Mouse (Mus musculus): ENCODE measurements at regions not wholly inside any gene's neighbourhood (a gene's known extent, or its start where the extent isn't known, plus 50 kb on each side); places are given as distances from the start of the nearest gene placed in this dataset.
A peak's percentile ranks its signal among the peaks of the same experiment; 100 is the strongest.

DNA sequence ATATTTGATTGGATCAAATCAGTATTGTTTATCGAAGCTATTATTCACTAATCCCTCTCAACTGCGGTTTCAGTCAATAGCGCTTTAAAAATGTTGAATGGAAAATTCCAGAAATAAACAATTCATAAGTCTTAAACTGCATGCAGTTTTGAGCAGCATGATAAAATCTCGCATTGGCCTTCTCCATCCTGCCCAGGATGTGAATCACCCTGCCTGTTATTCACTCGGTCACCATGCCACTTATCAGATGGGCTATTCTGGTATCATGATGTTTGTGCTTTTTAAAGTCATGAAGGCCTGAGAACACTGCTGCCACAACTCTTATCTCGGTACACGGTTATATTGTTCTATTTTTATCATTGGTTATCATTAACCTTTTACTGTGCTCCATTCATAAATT lies 238.3 kb downstream of the Papss1 start:
- no peak for DNase-seq

GRCm38 (mm10) chr3:131808127-131808526 lies 243.6 kb downstream of the Papss1 start:
- no peak for DNase-seq

GRCm38 (mm10) chr3:131812968-131813367 lies 248.4 kb downstream of the Papss1 start:
- no peak for DNase-seq

DNA sequence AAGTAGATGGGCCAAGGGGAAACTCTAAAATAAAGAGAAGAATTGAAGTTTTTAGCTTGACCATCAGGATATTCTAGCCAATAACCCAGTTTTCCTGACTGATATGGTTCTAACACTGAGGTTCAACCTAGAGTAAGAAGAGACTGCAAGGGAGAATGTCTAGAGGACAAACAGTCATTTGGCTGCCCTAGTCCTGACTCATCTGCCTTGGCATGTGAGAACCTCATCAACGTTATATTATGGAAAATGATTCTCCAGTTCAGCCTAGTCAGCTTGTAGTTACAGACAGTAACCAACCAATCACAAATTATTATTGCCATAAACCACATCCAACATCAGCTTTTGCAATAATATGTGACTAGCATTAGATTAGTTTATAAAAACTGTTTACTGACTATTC lies 254.2 kb downstream of the Papss1 start:
- no peak for DNase-seq

- no peak for DNase-seq
Observed at GRCm38 (mm10) chr3:131857442-131857841, 227.7 kb upstream of the Dkk2 start.

GRCm38 (mm10) chr3:131859083-131859482 lies 226.0 kb upstream of the Dkk2 start:
- DNase-seq, result no peak

DNA sequence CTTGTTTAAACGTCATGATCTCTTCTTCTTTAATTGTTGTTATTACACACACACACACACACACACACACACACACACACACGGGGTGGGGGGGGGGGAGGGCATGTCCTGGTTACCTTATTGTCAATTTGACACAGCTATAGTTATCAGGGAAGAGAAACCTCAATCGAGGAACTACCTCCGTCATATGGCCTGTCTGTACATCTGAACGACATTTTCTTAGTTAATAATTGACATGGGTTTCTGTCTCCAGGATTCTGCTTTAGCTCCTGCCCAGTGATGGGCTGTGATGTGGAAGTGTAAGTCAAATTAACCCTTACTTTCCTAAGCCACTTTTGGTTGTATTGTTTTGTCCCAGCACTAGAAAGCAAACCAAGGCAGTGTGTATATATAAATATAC lies 220.0 kb upstream of the Dkk2 start:
- no peak for DNase-seq

DNA sequence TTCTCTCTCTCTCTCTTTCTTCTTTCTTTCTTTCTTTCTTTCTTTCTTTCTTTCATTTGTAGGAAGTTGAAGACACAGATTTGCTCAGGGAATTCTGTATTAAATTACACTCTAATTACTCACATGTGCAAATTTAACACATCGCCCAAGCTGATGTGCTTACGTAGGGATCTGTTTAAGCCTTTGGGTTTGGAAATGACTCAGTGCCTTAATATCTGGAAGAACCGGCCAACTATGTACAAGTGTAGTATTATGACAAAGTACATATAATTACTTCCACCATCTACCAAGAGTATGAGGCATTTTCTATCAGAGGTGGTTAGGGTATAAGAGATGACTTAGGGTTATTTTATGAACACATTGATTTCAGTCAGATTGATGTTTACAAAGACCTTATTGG lies 217.8 kb upstream of the Dkk2 start:
- no peak for DNase-seq

DNA sequence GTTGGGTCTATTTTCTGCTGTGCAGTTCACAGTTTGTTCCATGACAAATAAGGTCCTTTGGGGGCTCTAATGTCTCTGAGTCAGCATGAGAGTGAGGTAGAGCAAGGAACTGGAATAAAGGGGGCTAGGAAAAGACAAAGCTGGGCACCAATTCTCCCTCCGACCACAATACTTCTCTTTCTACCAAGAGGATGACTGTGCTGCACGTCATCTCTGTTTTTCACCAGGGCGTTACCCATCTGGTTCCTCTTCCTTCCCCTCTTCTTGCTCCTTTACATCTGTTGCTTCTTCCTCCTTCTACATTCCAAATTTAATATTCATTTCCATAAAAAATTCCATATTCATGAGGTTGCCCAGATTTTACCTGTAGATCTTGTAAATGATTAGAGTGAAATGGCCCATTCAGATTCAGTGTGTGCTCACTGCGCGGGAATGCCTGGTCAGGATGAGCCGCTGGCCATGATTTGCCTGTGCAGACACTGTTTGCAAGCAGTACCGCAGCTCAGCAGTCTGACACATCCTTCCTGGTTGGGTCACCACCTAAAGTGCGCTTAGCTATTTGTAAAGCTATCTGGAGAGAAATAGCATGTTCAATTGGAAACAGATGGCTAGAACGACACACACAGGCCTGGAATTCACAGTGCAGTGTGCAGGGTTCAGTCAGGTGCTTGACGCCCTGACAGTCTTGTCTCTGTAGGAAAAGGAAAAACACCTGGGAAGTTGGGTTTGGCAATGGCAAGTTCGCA lies 216.7 kb upstream of the Dkk2 start:
- DNase-seq, result no peak

DNA sequence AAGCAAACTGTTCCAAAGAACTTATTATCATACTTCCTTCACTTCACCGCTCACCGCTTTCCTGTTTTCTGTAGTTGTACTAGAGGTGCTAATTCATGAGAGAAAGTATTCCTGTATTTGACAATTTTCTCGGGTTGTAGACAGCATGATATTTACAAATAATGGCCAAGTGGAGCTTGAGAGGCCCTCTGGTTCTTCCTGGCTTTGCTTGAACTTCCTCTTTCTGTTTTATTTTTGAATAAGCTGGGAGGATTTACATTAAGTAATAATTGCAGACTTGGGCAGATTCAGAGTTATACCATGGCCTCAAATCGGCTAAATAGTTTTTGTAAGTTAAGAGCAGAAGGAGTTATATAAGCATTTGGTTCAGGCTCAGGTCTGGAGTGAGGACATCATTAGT lies 215.8 kb upstream of the Dkk2 start:
- DNase-seq, result no peak

DNA sequence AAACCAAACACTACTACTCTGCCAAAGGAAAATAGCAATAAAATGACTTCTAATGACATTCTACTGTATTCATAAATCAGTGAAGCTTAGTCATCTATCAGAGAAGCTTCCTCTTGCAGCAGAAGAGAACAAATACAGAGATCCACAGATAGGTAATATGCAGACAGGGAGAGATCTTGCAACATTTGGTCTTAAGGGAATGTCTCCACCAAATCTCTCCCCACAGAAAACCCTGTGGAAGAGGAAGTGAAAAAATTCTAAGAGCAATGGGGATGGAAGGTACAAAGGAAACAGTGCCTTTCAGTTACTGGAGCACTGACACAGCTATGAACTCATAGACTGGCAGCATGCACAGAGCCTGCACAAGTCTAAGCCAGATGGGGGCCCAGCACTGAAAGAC lies 202.4 kb upstream of the Dkk2 start:
- DNase-seq, result no peak

GRCm38 (mm10) chr3:131886470-131886869 lies 198.6 kb upstream of the Dkk2 start:
- DNase-seq, result no peak

DNA sequence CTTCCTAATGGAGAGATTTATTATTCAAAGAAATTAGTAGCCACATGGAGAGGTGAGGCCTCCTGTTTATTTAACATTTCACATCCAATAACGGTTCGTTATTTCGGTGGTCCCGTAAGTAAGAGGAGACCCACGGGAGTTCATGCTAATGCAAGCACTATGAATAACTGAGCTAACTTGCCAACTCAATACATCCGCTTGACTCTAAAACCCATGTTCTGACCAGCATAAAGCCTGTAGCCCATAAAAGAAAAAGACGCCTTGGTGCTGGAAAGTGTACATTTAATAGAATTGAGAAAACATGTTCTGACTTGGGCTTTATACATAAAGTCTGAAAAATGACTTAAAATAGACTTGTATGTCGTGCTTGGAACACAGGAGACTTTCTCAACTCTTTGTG lies 198.1 kb upstream of the Dkk2 start:
- no peak for DNase-seq

- DNase-seq, result no peak
Observed at GRCm38 (mm10) chr3:131887670-131888069, 197.4 kb upstream of the Dkk2 start.

- DNase-seq, result no peak
Observed at GRCm38 (mm10) chr3:131891941-131892340, 193.2 kb upstream of the Dkk2 start.

DNA sequence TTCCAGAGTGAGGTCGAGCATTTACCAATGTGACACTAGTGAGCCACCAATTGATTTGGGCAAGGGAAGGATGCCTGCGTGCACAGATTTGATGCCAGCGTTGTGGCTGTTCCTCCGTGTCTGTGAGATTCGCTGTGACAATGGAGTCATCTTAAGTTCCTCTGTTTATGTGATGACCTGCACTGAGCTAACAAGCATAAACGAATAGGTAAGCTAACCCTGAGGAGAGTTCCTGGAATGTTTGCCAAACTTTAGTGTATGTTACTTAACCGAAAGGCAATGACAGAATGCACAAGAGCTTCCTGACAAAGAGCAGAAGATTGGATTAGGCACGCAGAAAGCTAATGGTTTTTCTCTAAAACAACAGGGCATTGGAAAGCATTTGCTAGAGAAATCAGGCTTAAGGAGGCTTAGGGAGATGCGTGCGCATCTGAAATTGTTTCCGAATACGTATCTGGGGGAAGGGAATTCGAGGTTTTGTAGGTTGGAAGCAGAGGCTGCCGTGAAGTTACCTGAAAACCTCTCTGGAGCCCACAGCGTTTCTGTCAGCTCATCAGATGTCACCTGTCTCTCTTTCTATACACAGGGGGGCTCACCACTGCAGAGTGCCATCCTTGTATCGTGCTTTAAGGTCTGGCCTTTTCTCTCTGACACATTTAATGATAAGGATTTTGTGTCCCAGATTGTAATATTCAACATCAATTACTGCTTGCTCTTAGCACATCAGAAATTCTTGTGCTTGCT lies 191.9 kb upstream of the Dkk2 start:
- DNase-seq, result no peak

GRCm38 (mm10) chr3:131895057-131895456 lies 190.0 kb upstream of the Dkk2 start:
- DNase-seq, result no peak

GRCm38 (mm10) chr3:131913534-131913933 lies 171.6 kb upstream of the Dkk2 start:
- DNase-seq, result no peak

DNA sequence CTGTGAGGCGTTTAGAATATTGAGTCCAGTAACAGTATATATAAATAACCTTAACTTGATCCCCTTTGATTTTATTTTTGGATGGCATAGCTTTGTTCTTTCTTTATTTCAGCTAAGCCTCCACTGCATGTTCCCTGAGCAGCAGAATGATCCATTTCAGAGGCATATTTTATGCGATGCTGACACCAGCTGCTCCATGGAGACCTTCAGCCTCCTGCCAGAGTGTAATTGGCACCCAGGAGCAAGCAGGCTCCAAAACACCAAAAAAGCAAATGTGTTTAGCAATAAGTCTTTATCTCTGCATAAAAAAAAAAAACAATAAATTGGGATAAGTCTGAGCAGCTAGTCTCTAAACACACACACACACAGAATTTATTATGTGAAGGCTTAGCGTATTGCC lies 170.7 kb upstream of the Dkk2 start:
- no peak for DNase-seq

- no peak for DNase-seq
Observed at GRCm38 (mm10) chr3:131914997-131915396, 170.1 kb upstream of the Dkk2 start.

- no peak for DNase-seq
Observed at GRCm38 (mm10) chr3:131917734-131918534, 167.2 kb upstream of the Dkk2 start.

- peak; percentile 25 for DNase-seq
Observed at GRCm38 (mm10) chr3:131919476-131919875, 165.6 kb upstream of the Dkk2 start.

GRCm38 (mm10) chr3:131921161-131921560 lies 163.9 kb upstream of the Dkk2 start:
- DNase-seq, result no peak

GRCm38 (mm10) chr3:131922733-131923132 lies 162.4 kb upstream of the Dkk2 start:
- DNase-seq, result no peak
